10 mouse cellular contexts compared by ENCODE assay signal in the genomic region with DNA sequence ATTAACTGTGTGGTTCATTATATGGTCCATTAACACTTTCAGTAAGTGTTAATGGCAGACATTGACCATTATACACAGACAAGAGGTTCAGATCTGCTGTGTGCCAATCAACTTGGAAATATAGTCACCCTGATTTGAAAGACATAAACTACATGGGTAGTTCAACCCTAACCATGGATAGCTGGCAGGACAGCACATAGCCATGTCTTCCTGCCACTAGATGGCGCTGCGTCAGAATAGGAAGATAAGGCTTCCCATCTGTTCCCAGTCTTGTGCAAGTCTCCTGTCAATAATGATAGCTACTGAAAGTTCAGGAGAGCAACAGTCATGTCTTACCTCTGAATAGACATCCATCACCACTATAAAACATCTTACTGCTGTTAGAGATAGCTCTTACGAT.
DNase-seq lines count a peak whose midpoint lies in the region; ATAC-seq and TF ChIP-seq lines count a peak whose summit lies in the region.
"Had no signal": no experiment of that assay in that cellular context is flagged by ENCODE, and none has a peak within 500 bp of the region (broad histone marks: within the 10 kb centered on the region; RNA-seq: fewer than 3 reads in every experiment).

No protein-coding gene starts in this region.

- TF ChIP-seq EP300 in heart, postnatal 0 days (IDR thresholded peaks at IDR 0.05; ENCODE audit: low read depth), result no peak

- no peak overlapping the region for H3K4me3 ChIP-seq in heart, embryonic 12.5 days
- H3K4me3 ChIP-seq in embryonic facial prominence, embryonic 10.5 days, result no peak overlapping the region
- no peak overlapping the region for H3K4me3 ChIP-seq in heart, postnatal 0 days (ENCODE audit: low read depth, low read length)
- no peak overlapping the region for H3K4me3 ChIP-seq in midbrain, embryonic 12.5 days
- H3K4me3 ChIP-seq: limb, embryonic 15.5 days had no signal

- H3K4me2 ChIP-seq in heart, embryonic 12.5 days, result no peak overlapping the region
- no peak overlapping the region for H3K4me2 ChIP-seq in heart, postnatal 0 days (ENCODE audit: low read depth, low read length)
- H3K4me2 ChIP-seq in midbrain, embryonic 12.5 days (replicated peaks), result no peak overlapping the region
- H3K4me2 ChIP-seq: limb, embryonic 15.5 days had no signal

- no peak overlapping the region for H3K9ac ChIP-seq in heart, embryonic 12.5 days
- no peak overlapping the region for H3K9ac ChIP-seq in heart, postnatal 0 days (replicated peaks; ENCODE audit: low read depth, low read length)
- no peak overlapping the region for H3K9ac ChIP-seq in midbrain, embryonic 12.5 days (replicated peaks)
- H3K9ac ChIP-seq: limb, embryonic 15.5 days had no signal

- WGBS in heart, embryonic 12.5 days, result 14% methylated on average over 3 of the region's 3 CpGs
- WGBS in embryonic facial prominence, embryonic 10.5 days, result 26% methylated on average over 3 of the region's 3 CpGs
- WGBS in heart, postnatal 0 days, result 16% methylated on average over 3 of the region's 3 CpGs
- 25% methylated on average over 3 of the region's 3 CpGs for WGBS in midbrain, embryonic 12.5 days

- H3K9me3 ChIP-seq in heart, embryonic 12.5 days (replicated peaks), result no peaks in the 10 kb centered on the region
- no peaks in the 10 kb centered on the region for H3K9me3 ChIP-seq in embryonic facial prominence, embryonic 10.5 days
- H3K9me3 ChIP-seq in heart, postnatal 0 days (replicated peaks; ENCODE audit: control insufficient read depth, low read length), result no peaks in the 10 kb centered on the region
- no peaks in the 10 kb centered on the region for H3K9me3 ChIP-seq in midbrain, embryonic 12.5 days
- H3K9me3 ChIP-seq: G1E; limb, embryonic 15.5 days had no signal

- H3K27me3 ChIP-seq in heart, embryonic 12.5 days (replicated peaks), result no peaks in the 10 kb centered on the region
- H3K27me3 ChIP-seq in embryonic facial prominence, embryonic 10.5 days (replicated peaks; ENCODE audit: low read depth, poor library complexity, severe bottlenecking), result no peaks in the 10 kb centered on the region
- no peaks in the 10 kb centered on the region for H3K27me3 ChIP-seq in heart, postnatal 0 days (ENCODE audit: control insufficient read depth, insufficient read depth, low read length)
- H3K27me3 ChIP-seq in midbrain, embryonic 12.5 days, result no peaks in the 10 kb centered on the region
- H3K27me3 ChIP-seq: limb, embryonic 15.5 days had no signal

- ATAC-seq in heart, embryonic 12.5 days (ENCODE audit: insufficient number of reproducible peaks, low FRiP score), result no peak
- ATAC-seq in heart, postnatal 0 days (ENCODE audit: insufficient read depth, low read depth), result peak; percentile 51; the same call in 1 of the 2 replicates
- ATAC-seq in midbrain, embryonic 12.5 days (ENCODE audit: low FRiP score, low read depth), result peak; percentile 38; the same call in 1 of the 2 replicates

- 0 out of 2 replicates have a peak, but pooled peaks cover 6% of the 10 kb centered on the region for H3K4me1 ChIP-seq in heart, embryonic 12.5 days (replicated peaks)
- no peaks in the 10 kb centered on the region for H3K4me1 ChIP-seq in embryonic facial prominence, embryonic 10.5 days
- peaks cover 6% of the 10 kb centered on the region; the same call in 1 of the 2 replicates for H3K4me1 ChIP-seq in heart, postnatal 0 days (ENCODE audit: control insufficient read depth, insufficient read depth)
- H3K4me1 ChIP-seq in midbrain, embryonic 12.5 days, result no peaks in the 10 kb centered on the region; the same call in 1 of the 2 replicates
- H3K4me1 ChIP-seq: limb, embryonic 15.5 days had no signal

- H3K27ac ChIP-seq in heart, embryonic 12.5 days (ENCODE audit: poor library complexity, severe bottlenecking), result no peak overlapping the region
- no peak overlapping the region for H3K27ac ChIP-seq in embryonic facial prominence, embryonic 10.5 days (replicated peaks)
- H3K27ac ChIP-seq in heart, postnatal 0 days (ENCODE audit: low read depth), result no peak overlapping the region
- H3K27ac ChIP-seq in midbrain, embryonic 12.5 days (replicated peaks), result no peak overlapping the region
- H3K27ac ChIP-seq: limb, embryonic 15.5 days had no signal

- no peaks in the 10 kb centered on the region for H3K36me3 ChIP-seq in heart, embryonic 12.5 days
- no peaks in the 10 kb centered on the region for H3K36me3 ChIP-seq in embryonic facial prominence, embryonic 10.5 days (replicated peaks)
- no peaks in the 10 kb centered on the region for H3K36me3 ChIP-seq in heart, postnatal 0 days (replicated peaks; ENCODE audit: control insufficient read depth, insufficient read depth, low read length)
- no peaks in the 10 kb centered on the region for H3K36me3 ChIP-seq in midbrain, embryonic 12.5 days
- H3K36me3 ChIP-seq: G1E; limb, embryonic 15.5 days had no signal

- DNase-seq in heart, adult 11 months, result peak; percentile 87
- peak; percentile 84 for DNase-seq in adrenal gland, postnatal 14 days
- DNase-seq in embryonic facial prominence, embryonic 10.5 days (ENCODE audit: low spot score), result peak; percentile 63
- DNase-seq in heart, postnatal 0 days (ENCODE audit: low spot score), result peak; percentile 66
- DNase-seq in kidney, postnatal 4 days, result peak; percentile 79 to 81
- DNase-seq in spleen, postnatal 4 days (ENCODE audit: low spot score in 2 of 2), result peak; percentile 37 to 84

- peak; percentile 78 for TF ChIP-seq CTCF in heart, postnatal 0 days (IDR thresholded peaks at IDR 0.05; ENCODE audit: low read depth)
